Mouse (Mus musculus): ENCODE data around the gene Abcb8. TPM values are rescaled to one million over a fixed set of nuclear protein-coding genes. Genes with fewer than 3 reads are reported as not detected.

The Abcb8 gene
- 37.6 and 40.5 TPM in 2 replicates for polyA plus RNA-seq (2014; fragmentation: Nextera tagmentation; extraction: Ambion mirVana)

GRCm38 (mm10) chr5:24393392-24393997, at the start of gene Abcb8:
Gene Abcb8 (plus strand): TSS chr5:24393663.
- ATAC-seq (ENCODE audit: insufficient number of reproducible peaks, low FRiP score, low TSS enrichment, low read depth) (no peak), DNase-seq (ENCODE audit: low spot score) (peak; percentile 82)
- Histone ChIP-seq H3K4me3 (ENCODE audit: low read depth, low read length) (peak within 1 kb of the TSS; percentile 59), H3K27me3 (ENCODE audit: control insufficient read depth, insufficient read depth, low read length) (0 out of 2 replicates have a peak, but pooled peaks cover 2% of the 10 kb centered on the region), H3K4me1 (ENCODE audit: control insufficient read depth, insufficient read depth, low read length) (peaks cover 7% of the 10 kb centered on the region; the same call in 1 of the 2 replicates), H3K9ac (ENCODE audit: low read length) (peak within 1 kb of the TSS; percentile 52), H3K36me3 (ENCODE audit: control insufficient read depth, insufficient read depth, low read length) (no peaks in the 10 kb centered on the region), H3K27ac (replicated peaks; ENCODE audit: low read depth, low read length) (peak within 1 kb of the TSS; percentile 30; the same call in 1 of the 2 replicates), H3K9me3 (ENCODE audit: control insufficient read depth, low read length) (no peaks in the 10 kb centered on the region), H3K4me2 (ENCODE audit: low read depth, severe bottlenecking) (peak within 1 kb of the TSS; percentile 53)
- 21% methylated on average over 7 of the region's 7 CpGs for WGBS

GRCm38 (mm10) chr5:24343977-24344436, 49.5 kb upstream of the Abcb8 start:
- no peak overlapping the region for H3K9ac ChIP-seq (ENCODE audit: low read length)
- H3K27me3 ChIP-seq (ENCODE audit: control insufficient read depth, insufficient read depth, low read length): peaks cover 11% of the 10 kb centered on the region
- no peak overlapping the region for H3K4me2 ChIP-seq (ENCODE audit: low read depth, severe bottlenecking)
- peaks cover 22% of the 10 kb centered on the region for H3K4me1 ChIP-seq (ENCODE audit: control insufficient read depth, insufficient read depth, low read length)
- ATAC-seq (ENCODE audit: insufficient number of reproducible peaks, low FRiP score, low TSS enrichment, low read depth) (no peak), DNase-seq (ENCODE audit: low spot score) (peak; percentile 63)
- 20% methylated on average over 2 of the region's 2 CpGs for WGBS
- no peak overlapping the region for H3K27ac ChIP-seq (replicated peaks; ENCODE audit: low read depth, low read length)
- no peak overlapping the region for H3K4me3 ChIP-seq (ENCODE audit: low read depth, low read length)
- H3K36me3 ChIP-seq (ENCODE audit: control insufficient read depth, insufficient read depth, low read length): no peaks in the 10 kb centered on the region
- no peaks in the 10 kb centered on the region for H3K9me3 ChIP-seq (ENCODE audit: control insufficient read depth, low read length)

GRCm38 (mm10) chr5:24344477-24345051, 48.9 kb upstream of the Abcb8 start:
- DNase-seq (ENCODE audit: low spot score) (no peak), ATAC-seq (ENCODE audit: insufficient number of reproducible peaks, low FRiP score, low TSS enrichment, low read depth) (no peak)
- WGBS: 23% methylated on average over 10 of the region's 12 CpGs
- Histone ChIP-seq H3K27me3 (ENCODE audit: control insufficient read depth, insufficient read depth, low read length) (peaks cover 17% of the 10 kb centered on the region), H3K4me3 (ENCODE audit: low read depth, low read length) (no peak overlapping the region), H3K36me3 (ENCODE audit: control insufficient read depth, insufficient read depth, low read length) (no peaks in the 10 kb centered on the region), H3K9me3 (ENCODE audit: control insufficient read depth, low read length) (no peaks in the 10 kb centered on the region), H3K9ac (ENCODE audit: low read length) (no peak overlapping the region), H3K27ac (replicated peaks; ENCODE audit: low read depth, low read length) (no peak overlapping the region), H3K4me2 (ENCODE audit: low read depth, severe bottlenecking) (no peak overlapping the region), H3K4me1 (ENCODE audit: control insufficient read depth, insufficient read depth, low read length) (peaks cover 22% of the 10 kb centered on the region)

- Histone ChIP-seq H3K27ac (replicated peaks; ENCODE audit: low read depth, low read length) (no peak overlapping the region), H3K27me3 (ENCODE audit: control insufficient read depth, insufficient read depth, low read length) (peaks cover 26% of the 10 kb centered on the region), H3K36me3 (ENCODE audit: control insufficient read depth, insufficient read depth, low read length) (no peaks in the 10 kb centered on the region), H3K9ac (ENCODE audit: low read length) (no peak overlapping the region), H3K4me1 (ENCODE audit: control insufficient read depth, insufficient read depth, low read length) (peaks cover 29% of the 10 kb centered on the region), H3K9me3 (ENCODE audit: control insufficient read depth, low read length) (no peaks in the 10 kb centered on the region), H3K4me3 (ENCODE audit: low read depth, low read length) (no peak overlapping the region), H3K4me2 (ENCODE audit: low read depth, severe bottlenecking) (no peak overlapping the region)
- DNase-seq (ENCODE audit: low spot score) (no peak), ATAC-seq (ENCODE audit: insufficient number of reproducible peaks, low FRiP score, low TSS enrichment, low read depth) (no peak)
- 84% methylated on average over 7 of the region's 7 CpGs for WGBS
These were observed 47.1 kb upstream of the Abcb8 start for GRCm38 (mm10) chr5:24346313-24346712.

GRCm38 (mm10) chr5:24347186-24347875, 46.1 kb upstream of the Abcb8 start:
- no peak overlapping the region for H3K4me3 ChIP-seq (ENCODE audit: low read depth, low read length)
- no peak overlapping the region for H3K9ac ChIP-seq (ENCODE audit: low read length)
- ATAC-seq (ENCODE audit: insufficient number of reproducible peaks, low FRiP score, low TSS enrichment, low read depth) (no peak), DNase-seq (ENCODE audit: low spot score) (no peak)
- WGBS: 41% methylated on average over 7 of the region's 7 CpGs
- H3K4me1 ChIP-seq (ENCODE audit: control insufficient read depth, insufficient read depth, low read length): peaks cover 29% of the 10 kb centered on the region
- peak overlapping the region; percentile 92; the same call in 1 of the 2 replicates for H3K4me2 ChIP-seq (ENCODE audit: low read depth, severe bottlenecking)
- H3K27ac ChIP-seq (replicated peaks; ENCODE audit: low read depth, low read length): no peak overlapping the region
- H3K9me3 ChIP-seq (ENCODE audit: control insufficient read depth, low read length): no peaks in the 10 kb centered on the region
- no peaks in the 10 kb centered on the region for H3K36me3 ChIP-seq (ENCODE audit: control insufficient read depth, insufficient read depth, low read length)
- H3K27me3 ChIP-seq (ENCODE audit: control insufficient read depth, insufficient read depth, low read length): peaks cover 26% of the 10 kb centered on the region

- H3K4me1 ChIP-seq (ENCODE audit: control insufficient read depth, insufficient read depth, low read length): peaks cover 34% of the 10 kb centered on the region
- peak; percentile 13; the same call in 1 of the 2 replicates for ATAC-seq (ENCODE audit: insufficient number of reproducible peaks, low FRiP score, low TSS enrichment, low read depth)
- no peak overlapping the region for H3K27ac ChIP-seq (replicated peaks; ENCODE audit: low read depth, low read length)
- peaks cover 26% of the 10 kb centered on the region for H3K27me3 ChIP-seq (ENCODE audit: control insufficient read depth, insufficient read depth, low read length)
- under 1% methylated on average over 40 of the region's 41 CpGs for WGBS
- DNase-seq (ENCODE audit: low spot score): peak; percentile 81
- H3K4me2 ChIP-seq (ENCODE audit: low read depth, severe bottlenecking): peak overlapping the region; percentile 92
- no peaks in the 10 kb centered on the region for H3K36me3 ChIP-seq (ENCODE audit: control insufficient read depth, insufficient read depth, low read length)
- peak overlapping the region; percentile 41 for H3K4me3 ChIP-seq (ENCODE audit: low read depth, low read length)
- no peaks in the 10 kb centered on the region for H3K9me3 ChIP-seq (ENCODE audit: control insufficient read depth, low read length)
- H3K9ac ChIP-seq (ENCODE audit: low read length): no peak overlapping the region
These were observed 45.3 kb upstream of the Abcb8 start for GRCm38 (mm10) chr5:24348128-24348527.

- Histone ChIP-seq H3K4me1 (ENCODE audit: control insufficient read depth, insufficient read depth, low read length) (peaks cover 35% of the 10 kb centered on the region), H3K27me3 (ENCODE audit: control insufficient read depth, insufficient read depth, low read length) (peaks cover 26% of the 10 kb centered on the region), H3K9ac (ENCODE audit: low read length) (no peak overlapping the region), H3K36me3 (ENCODE audit: control insufficient read depth, insufficient read depth, low read length) (no peaks in the 10 kb centered on the region), H3K9me3 (ENCODE audit: control insufficient read depth, low read length) (no peaks in the 10 kb centered on the region), H3K27ac (replicated peaks; ENCODE audit: low read depth, low read length) (no peak overlapping the region), H3K4me2 (ENCODE audit: low read depth, severe bottlenecking) (peak overlapping the region; percentile 92), H3K4me3 (ENCODE audit: low read depth, low read length) (peak overlapping the region; percentile 41)
- peak; percentile 39 for DNase-seq (ENCODE audit: low spot score)
- 1% methylated on average over 30 of the region's 30 CpGs for WGBS
- ATAC-seq (ENCODE audit: insufficient number of reproducible peaks, low FRiP score, low TSS enrichment, low read depth): no peak
These were observed 44.9 kb upstream of the Abcb8 start for GRCm38 (mm10) chr5:24348546-24348945.

GRCm38 (mm10) chr5:24350073-24350472, 43.4 kb upstream of the Abcb8 start:
- Histone ChIP-seq H3K27ac (replicated peaks; ENCODE audit: low read depth, low read length) (no peak overlapping the region), H3K4me2 (ENCODE audit: low read depth, severe bottlenecking) (peak overlapping the region; percentile 91; the same call in 1 of the 2 replicates), H3K27me3 (ENCODE audit: control insufficient read depth, insufficient read depth, low read length) (peaks cover 26% of the 10 kb centered on the region), H3K9me3 (ENCODE audit: control insufficient read depth, low read length) (no peaks in the 10 kb centered on the region), H3K9ac (ENCODE audit: low read length) (no peak overlapping the region), H3K4me1 (ENCODE audit: control insufficient read depth, insufficient read depth, low read length) (peaks cover 25% of the 10 kb centered on the region), H3K36me3 (ENCODE audit: control insufficient read depth, insufficient read depth, low read length) (no peaks in the 10 kb centered on the region), H3K4me3 (ENCODE audit: low read depth, low read length) (no peak overlapping the region)
- DNase-seq (ENCODE audit: low spot score) (no peak), ATAC-seq (ENCODE audit: insufficient number of reproducible peaks, low FRiP score, low TSS enrichment, low read depth) (no peak)
- 55% methylated on average over 3 of the region's 3 CpGs for WGBS
